In the genomic region with DNA sequence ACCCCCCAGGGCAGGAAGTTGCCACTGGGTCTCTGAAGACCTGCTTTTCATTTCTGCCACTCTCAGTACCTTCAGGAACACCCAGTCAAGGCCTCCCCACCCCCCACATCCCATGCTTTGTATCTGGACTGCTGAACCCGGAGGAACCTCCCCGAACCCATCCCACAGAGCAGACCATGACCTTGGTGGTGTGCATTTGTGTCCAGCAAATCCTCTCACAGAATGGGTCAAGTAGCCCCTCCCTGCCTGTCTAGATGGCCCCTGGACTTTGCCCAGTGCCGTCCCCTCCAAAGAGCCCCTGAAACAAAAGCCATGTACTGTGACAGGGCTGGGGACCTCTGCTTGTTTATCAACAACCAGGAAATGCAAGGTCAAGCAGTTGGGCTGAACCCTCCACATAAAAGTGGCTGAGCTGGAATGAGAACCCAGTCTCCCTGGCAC, we compare ENCODE assay signal across 8 mouse cellular contexts. TPM values are rescaled to one million over a fixed set of nuclear protein-coding genes. Genes with fewer than 3 reads are reported as not detected.
DNase-seq lines count a peak whose midpoint lies in the region; ATAC-seq and TF ChIP-seq lines count a peak whose summit lies in the region.

No protein-coding gene starts in this region.

- no peak for TF ChIP-seq POLR2A in thymus, adult 2 months (IDR thresholded peaks at IDR 0.05; ENCODE audit: control insufficient read depth, extremely low read depth, insufficient read depth, low read length, poor library complexity)

- ATAC-seq in stomach, postnatal 0 days (ENCODE audit: low FRiP score, low TSS enrichment): no peak

- H3K9me3 ChIP-seq in stomach, postnatal 0 days (ENCODE audit: control insufficient read depth, low read length): no peaks in the 10 kb centered on the region

- no peaks in the 10 kb centered on the region for H3K36me3 ChIP-seq in thymus, adult 2 months (ENCODE audit: control insufficient read depth, insufficient read depth, low read length)
- no peaks in the 10 kb centered on the region for H3K36me3 ChIP-seq in stomach, postnatal 0 days (ENCODE audit: control insufficient read depth, insufficient read depth, low read length)

- peak overlapping the region; percentile 81 for H3K4me2 ChIP-seq in stomach, postnatal 0 days (replicated peaks; ENCODE audit: low read depth)

- H3K9ac ChIP-seq in stomach, postnatal 0 days (ENCODE audit: low read length): peak overlapping the region; percentile 45

- intact Hi-C loops in left cerebral cortex, postnatal 10 days (cut with DNase I): no loop called here

- no peak for TF ChIP-seq EP300 in stomach, postnatal 0 days (optimal IDR thresholded peaks at IDR 0.05)

- peak; percentile 23 for DNase-seq in cerebellum, adult 11-12 months
- no peak for DNase-seq in cerebellum, postnatal 4 days (ENCODE audit: low spot score in 2 of 2)
- peak; percentile 17 for DNase-seq in thymus, postnatal 0 days (ENCODE audit: low spot score)
- DNase-seq in thymus, adult 2 months: no peak
- DNase-seq in kidney, postnatal 25 days: peak; percentile 85 to 94
- DNase-seq in stomach, postnatal 0 days (ENCODE audit: low spot score): peak; percentile 53
- no peak for DNase-seq in left cerebral cortex, adult 11 months (ENCODE audit: low spot score)
- DNase-seq in left cerebral cortex, postnatal 10 days (ENCODE audit: extremely low spot score in 1 of 2, low spot score in 2 of 2): no peak

- H3K27ac ChIP-seq in thymus, adult 2 months (ENCODE audit: control insufficient read depth, insufficient read depth, low read length): no peak overlapping the region
- H3K27ac ChIP-seq in stomach, postnatal 0 days (replicated peaks): peak overlapping the region; percentile 66

- H3K4me1 ChIP-seq in thymus, adult 2 months (replicated peaks; ENCODE audit: control insufficient read depth, insufficient read depth, low read length): peaks cover 25% of the 10 kb centered on the region
- H3K4me1 ChIP-seq in stomach, postnatal 0 days (replicated peaks; ENCODE audit: control insufficient read depth, insufficient read depth): peaks cover 19% of the 10 kb centered on the region

- H3K27me3 ChIP-seq in thymus, adult 2 months (ENCODE audit: control insufficient read depth, insufficient read depth, low read length): no peaks in the 10 kb centered on the region
- no peaks in the 10 kb centered on the region for H3K27me3 ChIP-seq in stomach, postnatal 0 days (ENCODE audit: control insufficient read depth, insufficient read depth, low read length)

- WGBS in thymus, adult 2 months: 97% methylated on average over 3 of the region's 3 CpGs
- WGBS in stomach, postnatal 0 days: 26% methylated on average over 3 of the region's 3 CpGs

- TF ChIP-seq CTCF in thymus, adult 2 months (IDR thresholded peaks at IDR 0.05; ENCODE audit: borderline replicate concordance, control insufficient read depth, extremely low read depth, insufficient read depth, low read length, poor library complexity): no peak
- no peak for TF ChIP-seq CTCF in stomach, postnatal 0 days (IDR thresholded peaks at IDR 0.05; ENCODE audit: low read depth)

- no peak overlapping the region for H3K4me3 ChIP-seq in thymus, adult 2 months (ENCODE audit: control insufficient read depth, insufficient read depth, low read length)
- H3K4me3 ChIP-seq in stomach, postnatal 0 days (ENCODE audit: low read depth, low read length): peak overlapping the region; percentile 3; the same call in 1 of the 2 replicates

RNA-seq across cellular contexts. Expression of gene Tst, which starts 2.4 kb away (rescaled TPM):
- polyA plus RNA-seq in thymus, postnatal 0 days (2015; fragmentation: Nextera tagmentation; extraction: Ambion mirVana): 60.0 and 68.3 TPM in 2 replicates
- polyA plus RNA-seq in thymus, adult 2 months (2012; rRNA removed): 44.5 and 58.0 TPM in 2 replicates
- 153 and 177 TPM in 2 replicates for polyA plus RNA-seq in stomach, postnatal 0 days (2015; fragmentation: Nextera tagmentation; extraction: Ambion mirVana)
- total RNA-seq in left cerebral cortex, postnatal 10 days (2021): 10 to 100 TPM; 33.8 to 42.9 TPM

RNA-seq across cellular contexts. Expression of gene Mpst, which starts 2.9 kb away (rescaled TPM):
- 3.0 and 4.1 TPM in 2 replicates for polyA plus RNA-seq in thymus, postnatal 0 days (2015; fragmentation: Nextera tagmentation; extraction: Ambion mirVana)
- polyA plus RNA-seq in thymus, adult 2 months (2012; rRNA removed): 188 and 195 TPM in 2 replicates
- polyA plus RNA-seq in stomach, postnatal 0 days (2015; fragmentation: Nextera tagmentation; extraction: Ambion mirVana): 5.6 and 5.7 TPM in 2 replicates
- total RNA-seq in left cerebral cortex, postnatal 10 days (2021): 10 to 100 TPM; 56.3 to 56.5 TPM

RNA-seq across cellular contexts. Expression of gene Tex33, which starts 7.6 kb away (rescaled TPM):
- polyA plus RNA-seq in thymus, postnatal 0 days (2015; fragmentation: Nextera tagmentation; extraction: Ambion mirVana): 0.39 and 0.55 TPM in 2 replicates
- 0.46 and 0.50 TPM in 2 replicates for polyA plus RNA-seq in thymus, adult 2 months (2012; rRNA removed)
- polyA plus RNA-seq in stomach, postnatal 0 days (2015; fragmentation: Nextera tagmentation; extraction: Ambion mirVana): not detected in 2 replicates
- under 1 TPM; 0.39 to 0.51 TPM for total RNA-seq in left cerebral cortex, postnatal 10 days (2021)

RNA-seq across cellular contexts. Expression of gene Kctd17, which starts 25.0 kb away (rescaled TPM):
- polyA plus RNA-seq in thymus, postnatal 0 days (2015; fragmentation: Nextera tagmentation; extraction: Ambion mirVana): 8.1 and 10.1 TPM in 2 replicates
- 77.8 and 78.0 TPM in 2 replicates for polyA plus RNA-seq in thymus, adult 2 months (2012; rRNA removed)
- 25.9 and 26.2 TPM in 2 replicates for polyA plus RNA-seq in stomach, postnatal 0 days (2015; fragmentation: Nextera tagmentation; extraction: Ambion mirVana)
- 100 to 1,000 TPM; 239 to 255 TPM for total RNA-seq in left cerebral cortex, postnatal 10 days (2021)

Comparison
In these comparisons a context has a peak if more than half of its experiments do, and no peak if none do; other contexts are left out.
1. DNase-seq: peak in cerebellum, adult 11-12 months (single experiment), thymus, postnatal 0 days (single experiment), kidney, postnatal 25 days (2 of 2) and stomach, postnatal 0 days (single experiment); none in cerebellum, postnatal 4 days (0 of 2), thymus, adult 2 months (single experiment), left cerebral cortex, adult 11 months (single experiment) and left cerebral cortex, postnatal 10 days (0 of 2).
2. RNA of gene Mpst, which starts 2.9 kb away (polyA plus RNA-seq): 188 to 195 TPM in thymus, adult 2 months; 5.6 to 5.7 TPM in stomach, postnatal 0 days and 3.0 to 4.1 TPM in thymus, postnatal 0 days; every median in the first group is over 10 times any median in the second.